Mouse (Mus musculus) lung, embryonic 14.5 days (tissue): ENCODE results near the gene D430041D05Rik. TPM values are rescaled to one million over a fixed set of nuclear protein-coding genes. Genes with fewer than 3 reads are reported as not detected.

Experiments used
- ATAC-seq: fragments of 200-750 bp; cut with Nextera tagmentation; 2 replicates; pipeline ENCODE4 v1.8.0; 2017; ENCODE audit warnings: mild to moderate bottlenecking, moderate TSS enrichment, moderate library complexity; ENCODE audit not compliant: insufficient read depth
- DNase-seq: peaks from one replicate; pipeline ENCODE4 v3.0.0-alpha.2; 2015
- H3K27ac ChIP-seq: fragments of 300-500 bp; sonication (generic); 2 replicates; pipeline ENCODE4 v1.5.1; 2014; ENCODE audit warnings: low read depth, mild to moderate bottlenecking, moderate library complexity
- H3K27me3 ChIP-seq: fragments of 300-500 bp; sonication (generic); 2 replicates; pipeline ENCODE4 v1.6.1; 2014; ENCODE audit warnings: low read length, control low read depth; ENCODE audit not compliant: insufficient read depth
- H3K36me3 ChIP-seq: fragments of 300-500 bp; sonication (generic); 2 replicates; pipeline ENCODE4 v1.6.1; 2014; ENCODE audit warnings: control low read depth; ENCODE audit not compliant: insufficient read depth
- H3K4me1 ChIP-seq: fragments of 300-500 bp; sonication (generic); 2 replicates; pipeline ENCODE4 v1.6.1; 2014; ENCODE audit warnings: antibody characterized with exemption, control low read depth; ENCODE audit not compliant: insufficient read depth
- H3K4me2 ChIP-seq: fragments of 300-500 bp; sonication (generic); 2 replicates; pipeline ENCODE4 v1.6.1; 2014; ENCODE audit warnings: mild to moderate bottlenecking
- H3K4me3 ChIP-seq: fragments of 300-500 bp; sonication (generic); 2 replicates; pipeline ENCODE4 v1.5.1; 2014; ENCODE audit warnings: low read depth, low read length
- H3K9ac ChIP-seq: fragments of 300-500 bp; sonication (generic); 2 replicates; pipeline ENCODE4 v1.6.1; 2014
- H3K9me3 ChIP-seq: fragments of 300-500 bp; sonication (generic); 2 replicates; pipeline ENCODE4 v1.6.1; 2016; ENCODE audit warnings: low read depth, low read length, control low read depth
- CTCF ChIP-seq: IDR thresholded peaks from 2 replicates; pipeline ENCODE4 v1.5.1; 2016; ENCODE audit warnings: antibody characterized with exemption, low read depth
- WGBS: fragments of 180-500 bp; shearing (Covaris S2); extraction: QIAGEN DNeasy Blood & Tissue Kit; methylation state at CpG from one replicate; pipeline ENCODE4 v1.1.7; 2014; 5-methylcytosine and 5-hydroxymethylcytosine counted together
- polyA plus RNA-seq: library from polyadenylated mRNA; unstranded; fragments of >200 nt; fragmentation: Nextera tagmentation; extraction: Ambion mirVana; gene quantifications from 2 replicates; pipeline ENCODE4 v1.2.1, GENCODE M21; 2014

Gene D430041D05Rik
- polyA plus RNA-seq, 1 experiment from 2014 or later, result 1.3 TPM

DNA sequence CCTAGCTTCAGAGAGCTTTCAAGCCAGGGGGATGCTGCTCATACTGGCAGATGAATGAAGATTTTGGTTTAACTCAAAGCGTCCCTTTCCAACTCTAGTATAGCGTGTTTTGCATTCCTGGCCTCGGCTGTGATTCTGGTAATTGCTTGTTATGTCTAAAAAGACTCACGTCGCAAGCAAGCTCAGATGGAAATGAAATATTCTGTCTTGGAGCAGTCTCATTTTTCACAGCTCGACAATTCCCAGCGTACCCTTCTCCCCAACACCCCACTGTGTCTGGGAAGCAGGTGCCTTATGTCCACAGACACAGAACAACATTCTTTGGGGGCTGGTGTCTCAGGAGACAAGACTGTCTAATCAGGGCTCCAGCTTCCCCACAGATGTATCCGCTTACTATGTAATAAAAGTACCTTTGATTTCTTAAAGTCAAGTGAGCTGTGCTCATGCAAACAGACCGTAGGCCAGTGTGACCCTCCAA is 192.2 kb downstream of the D430041D05Rik start:
- Histone ChIP-seq H3K9ac (no peak overlapping the region), H3K27ac (peak overlapping the region; percentile 46; the same call in 1 of the 2 replicates), H3K4me1 (peaks cover 3% of the 10 kb centered on the region), H3K4me3 (no peak overlapping the region), H3K9me3 (no peaks in the 10 kb centered on the region), H3K36me3 (no peaks in the 10 kb centered on the region), H3K4me2 (0 out of 2 replicates have a peak overlapping the region, but pooled peaks have one; percentile 25), H3K27me3 (no peaks in the 10 kb centered on the region)
- ATAC-seq (peak; percentile 76), DNase-seq (peak; percentile 81)
- no peak for TF ChIP-seq CTCF
- WGBS, result 17% methylated on average over 9 of the region's 9 CpGs

- Histone ChIP-seq H3K4me2 (0 out of 2 replicates have a peak overlapping the region, but pooled peaks have one; percentile 20), H3K27me3 (no peaks in the 10 kb centered on the region), H3K4me1 (peaks cover 3% of the 10 kb centered on the region), H3K36me3 (no peaks in the 10 kb centered on the region), H3K9me3 (no peaks in the 10 kb centered on the region), H3K4me3 (no peak overlapping the region), H3K27ac (peak overlapping the region; percentile 46; the same call in 1 of the 2 replicates), H3K9ac (no peak overlapping the region)
- ATAC-seq (no peak), DNase-seq (peak; percentile 39)
- TF ChIP-seq CTCF, result no peak
- WGBS, result 30% methylated on average over 10 of the region's 10 CpGs
These were observed 192.7 kb downstream of the D430041D05Rik start for GRCm38 (mm10) chr2:104218114-104218513.

DNA sequence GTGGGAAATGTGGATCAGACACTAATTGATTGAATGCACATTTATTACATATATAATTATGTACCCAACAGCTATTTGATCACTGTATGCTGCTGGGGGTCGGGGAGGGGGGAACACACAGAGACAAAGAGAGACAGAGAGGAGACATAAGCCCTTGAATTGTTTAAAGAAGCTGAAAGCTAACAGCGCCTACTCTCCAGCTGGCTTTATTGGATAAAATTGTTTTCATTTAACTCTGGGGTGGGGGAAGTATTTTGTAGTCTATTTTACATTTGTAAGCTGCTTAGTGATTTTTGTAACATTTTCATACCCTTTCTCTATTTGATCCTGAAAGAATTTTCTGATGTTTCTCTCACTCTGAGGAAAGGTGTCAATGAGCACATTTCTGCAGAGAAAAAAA is 201.4 kb downstream of the D430041D05Rik start:
- 46% methylated on average over 2 of the region's 2 CpGs for WGBS
- no peak overlapping the region for H3K27ac ChIP-seq
- ATAC-seq, result no peak
- H3K9me3 ChIP-seq, result no peaks in the 10 kb centered on the region
- no peaks in the 10 kb centered on the region for H3K4me1 ChIP-seq
- H3K4me3 ChIP-seq, result no peak overlapping the region
- no peaks in the 10 kb centered on the region for H3K27me3 ChIP-seq
- TF ChIP-seq CTCF, result no peak
- H3K9ac ChIP-seq, result no peak overlapping the region
- no peak overlapping the region for H3K4me2 ChIP-seq
- H3K36me3 ChIP-seq, result no peaks in the 10 kb centered on the region
- no peak for DNase-seq

DNA sequence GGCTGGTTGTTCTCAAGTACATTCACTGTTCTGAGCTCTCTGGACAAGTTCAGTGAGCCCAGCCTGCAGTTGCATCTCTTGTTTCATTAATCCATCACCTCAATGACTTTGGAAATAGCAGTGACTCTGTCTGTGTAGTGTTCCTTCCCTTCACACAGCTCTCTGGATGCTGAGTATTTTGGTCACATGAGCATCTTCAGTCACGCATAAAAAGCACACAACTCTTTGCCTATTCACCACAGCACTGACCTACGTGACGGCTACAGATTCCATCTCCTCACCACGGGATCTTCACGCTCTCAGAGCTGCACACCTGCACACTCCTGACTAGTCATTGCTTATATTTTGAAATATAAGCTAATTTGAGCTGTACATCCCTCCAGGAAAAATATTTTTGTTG is 202.4 kb downstream of the D430041D05Rik start:
- Histone ChIP-seq H3K4me2 (no peak overlapping the region), H3K36me3 (no peaks in the 10 kb centered on the region), H3K9ac (no peak overlapping the region), H3K4me3 (no peak overlapping the region), H3K27me3 (no peaks in the 10 kb centered on the region), H3K4me1 (no peaks in the 10 kb centered on the region), H3K27ac (no peak overlapping the region), H3K9me3 (no peaks in the 10 kb centered on the region)
- WGBS, result 67% methylated on average over 5 of the region's 5 CpGs
- no peak for TF ChIP-seq CTCF
- ATAC-seq (no peak), DNase-seq (no peak)

DNA sequence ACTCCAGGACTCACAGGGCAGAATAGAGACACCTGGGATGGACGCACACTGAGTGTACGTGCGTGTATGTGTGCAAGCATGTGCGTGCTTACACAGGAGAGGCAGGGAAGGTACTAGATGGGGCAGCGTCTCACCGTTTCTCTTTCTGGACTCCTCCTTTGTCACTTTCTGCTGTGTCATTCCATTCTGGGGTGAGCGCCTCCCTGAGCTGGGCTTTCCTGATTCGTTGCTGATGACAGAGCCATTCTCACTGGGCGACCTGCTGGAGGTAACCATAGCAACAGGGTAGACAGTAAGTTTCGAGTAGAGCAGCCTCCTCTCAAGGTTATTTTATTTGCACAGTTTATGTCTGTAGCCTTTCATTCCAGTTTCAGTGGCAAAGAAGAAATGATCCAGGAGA is 202.9 kb downstream of the D430041D05Rik start:
- Histone ChIP-seq H3K27me3 (no peaks in the 10 kb centered on the region), H3K4me1 (no peaks in the 10 kb centered on the region), H3K9me3 (no peaks in the 10 kb centered on the region), H3K4me3 (no peak overlapping the region), H3K4me2 (no peak overlapping the region), H3K36me3 (no peaks in the 10 kb centered on the region), H3K27ac (no peak overlapping the region), H3K9ac (no peak overlapping the region)
- no peak for TF ChIP-seq CTCF
- ATAC-seq, result peak; percentile 76; the same call in 1 of the 2 replicates
- DNase-seq, result peak; percentile 38
- WGBS, result 25% methylated on average over 10 of the region's 10 CpGs

GRCm38 (mm10) chr2:104205623-104206022 is 205.2 kb downstream of the D430041D05Rik start:
- no peaks in the 10 kb centered on the region for H3K9me3 ChIP-seq
- H3K27ac ChIP-seq, result no peak overlapping the region
- ATAC-seq, result no peak
- H3K4me1 ChIP-seq, result no peaks in the 10 kb centered on the region
- WGBS, result 58% methylated on average over 8 of the region's 8 CpGs
- H3K9ac ChIP-seq, result no peak overlapping the region
- no peak for TF ChIP-seq CTCF
- H3K27me3 ChIP-seq, result no peaks in the 10 kb centered on the region
- no peaks in the 10 kb centered on the region for H3K36me3 ChIP-seq
- H3K4me3 ChIP-seq, result no peak overlapping the region
- no peak overlapping the region for H3K4me2 ChIP-seq
- no peak for DNase-seq

DNA sequence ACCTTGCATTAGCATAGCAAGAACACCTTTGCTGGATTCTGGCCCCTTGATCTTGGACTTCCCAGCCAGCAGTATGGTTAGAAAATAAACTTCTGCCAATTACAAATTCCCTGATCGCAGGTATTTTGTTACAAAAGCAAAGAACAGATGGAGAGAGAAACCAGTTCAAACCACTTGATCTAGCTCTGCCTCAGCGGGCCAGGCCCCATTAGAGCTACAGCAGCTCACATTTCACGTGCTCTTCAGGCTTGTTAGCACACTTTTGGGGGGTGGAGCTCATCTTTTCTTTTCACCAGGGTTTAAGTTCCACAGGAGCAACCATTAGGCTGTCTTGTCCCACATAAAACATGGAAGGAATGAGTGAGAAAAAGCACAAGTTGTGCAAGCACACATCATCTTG is 210.6 kb downstream of the D430041D05Rik start:
- DNase-seq (peak; percentile 5), ATAC-seq (no peak)
- H3K9me3 ChIP-seq, result no peaks in the 10 kb centered on the region
- no peak overlapping the region for H3K9ac ChIP-seq
- no peaks in the 10 kb centered on the region for H3K36me3 ChIP-seq
- no peak overlapping the region for H3K4me3 ChIP-seq
- no peak overlapping the region for H3K4me2 ChIP-seq
- H3K4me1 ChIP-seq, result no peaks in the 10 kb centered on the region
- TF ChIP-seq CTCF, result no peak
- WGBS, result 36% methylated on average over 3 of the region's 3 CpGs
- H3K27me3 ChIP-seq, result no peaks in the 10 kb centered on the region
- no peak overlapping the region for H3K27ac ChIP-seq

DNA sequence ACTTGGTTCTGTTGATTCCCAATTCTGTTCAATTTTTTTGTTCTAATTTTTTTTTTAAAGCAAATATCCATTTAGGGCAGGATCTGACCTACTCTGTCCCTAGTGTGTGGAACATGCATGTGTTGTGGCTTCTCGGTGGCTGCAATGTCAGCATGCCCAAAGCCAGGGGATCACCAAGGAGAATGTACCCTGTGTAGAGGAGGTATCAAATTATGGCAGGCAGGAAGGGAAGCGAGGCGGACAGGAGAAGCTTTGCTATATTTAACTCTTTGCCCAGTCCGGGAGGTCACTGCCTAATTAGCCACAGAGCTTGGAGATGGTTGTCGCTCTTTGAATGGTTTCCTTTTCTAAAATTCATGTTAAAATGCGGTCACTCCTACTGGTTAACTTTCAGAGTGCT is 212.6 kb downstream of the D430041D05Rik start:
- no peaks in the 10 kb centered on the region for H3K4me1 ChIP-seq
- 84% methylated on average over 6 of the region's 6 CpGs for WGBS
- H3K4me3 ChIP-seq, result no peak overlapping the region
- no peaks in the 10 kb centered on the region for H3K27me3 ChIP-seq
- no peaks in the 10 kb centered on the region for H3K9me3 ChIP-seq
- no peak overlapping the region for H3K27ac ChIP-seq
- no peak overlapping the region for H3K9ac ChIP-seq
- no peak for DNase-seq
- no peaks in the 10 kb centered on the region for H3K36me3 ChIP-seq
- TF ChIP-seq CTCF, result no peak
- no peak overlapping the region for H3K4me2 ChIP-seq
- no peak for ATAC-seq
